Mouse (Mus musculus) ovary, adult 18-20 months (tissue): ENCODE results near the gene Map3k7.
A peak's percentile ranks its signal among the peaks of the same experiment; 100 is the strongest.
"Not testable (repeated sequence)": the region's sequence is repeated elsewhere in the genome, so short reads cannot be mapped to it uniquely, and the experiment has no call there.

Experiments
- DNase-seq: peaks from one replicate; pipeline ENCODE4 v3.0.0; 2022; ENCODE audit warnings: low spot score, mixed read lengths

Map3k7 gene

DNA sequence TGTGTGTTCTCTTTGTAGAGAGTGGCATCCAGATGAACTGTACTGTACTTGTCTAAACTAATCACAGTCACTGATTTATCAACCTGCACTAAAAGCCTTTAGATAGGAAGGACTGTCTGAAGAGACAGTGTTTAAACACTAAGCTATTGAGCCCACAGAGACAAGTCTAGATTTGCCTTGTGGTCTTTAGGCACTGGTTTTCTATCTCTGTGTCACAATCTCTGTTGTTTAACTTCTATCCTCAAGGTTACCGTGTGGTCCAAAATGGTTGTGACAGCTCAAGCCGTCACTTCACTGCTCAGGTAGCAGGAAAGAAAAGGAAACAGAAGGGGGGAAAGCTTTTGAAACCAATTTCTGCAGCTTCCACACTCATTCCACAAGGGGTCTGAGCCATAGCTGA lies 29.5 kb downstream of the Map3k7 start:
- DNase-seq, result no peak

DNA sequence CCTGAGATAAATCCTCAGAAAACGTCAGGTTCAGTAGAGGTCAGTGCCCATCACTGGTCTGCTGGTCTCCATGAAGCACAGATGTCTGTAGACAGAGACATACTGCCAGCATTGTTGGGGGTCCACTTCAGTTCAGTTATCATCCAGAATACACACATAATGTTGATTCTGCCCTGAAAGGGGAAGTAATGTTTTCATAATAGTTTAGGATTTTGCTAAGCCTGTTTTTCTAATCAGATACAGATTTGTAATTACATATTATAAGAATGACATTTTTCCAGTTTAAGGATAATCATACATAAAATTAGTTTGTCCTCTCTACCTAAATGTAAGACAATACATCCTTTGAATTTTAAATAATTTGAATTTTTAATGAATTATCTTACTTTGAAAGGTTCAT lies 30.0 kb downstream of the Map3k7 start:
- DNase-seq, result no peak

DNA sequence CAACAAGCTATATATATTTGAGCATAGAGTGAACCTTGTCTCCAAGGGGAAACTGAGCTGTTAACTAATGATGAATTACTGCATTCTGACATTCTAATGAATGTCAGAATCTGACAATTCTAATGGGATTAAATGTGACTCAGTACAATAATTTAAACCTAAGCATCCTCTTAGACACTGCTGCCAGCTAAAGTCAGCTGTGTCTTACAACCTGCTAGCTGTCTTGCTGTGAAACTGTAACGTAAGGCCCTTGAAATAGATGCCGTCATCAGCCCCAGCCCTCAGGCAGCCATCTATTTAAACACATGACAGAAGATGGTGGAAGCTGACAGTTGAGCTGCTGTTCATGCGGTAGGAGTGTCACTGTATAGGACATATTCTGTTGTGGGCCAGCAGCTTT lies 37.6 kb downstream of the Map3k7 start:
- no peak for DNase-seq

GRCm38 (mm10) chr4:32004773-32005591 lies 41.1 kb downstream of the Map3k7 start:
- DNase-seq, result no peak

- DNase-seq, result no peak
These were observed 43.3 kb downstream of the Map3k7 start for GRCm38 (mm10) chr4:32007174-32007573.

GRCm38 (mm10) chr4:32008095-32008494 lies 44.2 kb downstream of the Map3k7 start:
- DNase-seq, result no peak

DNA sequence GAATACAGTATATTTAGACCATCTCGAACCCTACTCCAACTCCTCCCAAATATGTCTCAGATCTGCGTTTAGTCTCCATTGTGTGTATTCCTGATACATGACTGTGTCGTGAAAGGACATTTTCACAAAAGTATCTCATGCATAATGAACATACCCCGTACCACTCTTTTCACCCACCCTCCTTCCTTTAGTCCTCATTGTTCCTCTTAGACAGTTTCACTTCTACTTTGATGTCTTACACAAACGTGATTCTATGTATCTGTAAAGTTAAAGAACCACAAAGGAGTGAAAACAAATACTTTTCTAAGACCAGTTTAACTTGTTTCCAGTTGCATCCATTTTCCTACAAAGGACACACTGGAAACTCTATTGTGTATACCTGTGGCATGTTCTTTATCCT lies 46.9 kb downstream of the Map3k7 start:
- no peak for DNase-seq

DNA sequence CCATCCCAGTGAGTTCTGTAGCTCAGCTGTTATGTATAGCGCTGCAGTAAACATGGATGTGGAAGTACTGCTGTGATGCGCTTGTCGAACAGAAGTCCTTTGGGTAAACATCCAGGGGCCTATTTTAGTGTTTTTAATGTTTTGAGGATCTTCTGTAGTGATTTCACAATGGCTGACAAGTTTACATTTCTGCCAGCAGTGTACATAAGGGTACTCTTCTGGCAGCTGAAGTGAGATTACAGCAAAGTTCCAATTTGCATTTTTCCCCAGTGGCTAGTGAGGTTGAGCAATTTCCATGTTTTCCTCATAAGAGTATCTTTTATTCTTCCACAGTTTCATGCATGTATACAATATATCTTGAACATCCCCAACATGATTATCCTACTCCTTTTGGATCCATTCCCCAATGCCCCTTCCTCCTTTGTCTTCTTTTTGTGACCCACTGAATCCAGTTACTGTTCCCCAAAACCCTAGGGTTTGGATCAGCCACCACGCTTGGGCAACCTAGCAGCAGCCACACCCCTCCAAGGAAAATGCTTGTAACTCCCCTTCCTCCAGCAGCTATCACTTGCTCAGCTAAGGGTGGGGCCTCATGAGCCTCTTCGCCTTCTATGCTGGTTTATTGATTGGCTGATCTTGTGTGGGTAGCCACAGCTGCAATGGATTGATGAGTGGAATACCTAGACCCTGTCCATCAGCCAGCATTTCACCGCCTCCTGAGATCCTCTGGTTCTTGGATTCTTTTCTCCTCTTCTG lies 47.5 kb downstream of the Map3k7 start:
- no peak for DNase-seq

GRCm38 (mm10) chr4:32021131-32021530 lies 57.2 kb downstream of the Map3k7 start:
- no peak for DNase-seq

DNA sequence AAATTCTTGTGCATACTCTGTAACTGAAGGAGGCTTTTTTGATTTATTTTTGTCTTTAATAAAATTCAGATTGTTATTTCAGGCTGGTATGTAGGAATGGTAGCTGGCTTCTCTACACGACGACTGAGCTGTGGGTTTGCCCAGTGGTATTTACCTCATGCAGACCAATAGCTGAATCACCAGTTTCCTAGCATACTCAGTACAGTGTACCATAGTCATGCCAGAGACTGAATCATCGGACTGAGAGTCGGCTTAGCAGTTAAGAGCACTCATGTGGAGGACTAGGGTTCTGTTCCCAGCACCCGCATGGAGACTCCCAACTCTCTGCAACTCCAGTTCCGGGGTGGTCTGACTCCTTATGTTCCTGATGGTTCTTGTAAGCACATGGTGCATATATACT lies 58.4 kb downstream of the Map3k7 start:
- no peak for DNase-seq

DNA sequence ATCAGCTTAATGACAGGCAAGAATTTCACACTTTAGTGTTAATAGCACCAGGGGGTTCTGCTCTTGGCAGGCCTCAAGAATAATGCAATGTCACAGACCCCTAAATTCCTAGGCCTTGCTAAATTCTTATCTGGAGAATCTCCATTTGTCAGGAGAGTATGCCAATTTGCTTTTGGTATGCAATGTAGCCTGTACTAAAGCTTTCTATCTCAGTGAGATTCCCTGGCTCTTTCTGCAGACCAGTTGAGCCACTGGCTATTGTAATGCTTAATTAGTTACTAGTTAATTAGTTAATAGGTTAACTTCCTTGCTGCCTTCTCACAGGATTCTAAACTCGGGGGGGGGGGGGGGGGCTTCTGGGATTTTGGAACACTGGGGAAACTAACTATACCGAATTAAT lies 60.3 kb downstream of the Map3k7 start:
- not testable (repeated sequence) for DNase-seq

DNA sequence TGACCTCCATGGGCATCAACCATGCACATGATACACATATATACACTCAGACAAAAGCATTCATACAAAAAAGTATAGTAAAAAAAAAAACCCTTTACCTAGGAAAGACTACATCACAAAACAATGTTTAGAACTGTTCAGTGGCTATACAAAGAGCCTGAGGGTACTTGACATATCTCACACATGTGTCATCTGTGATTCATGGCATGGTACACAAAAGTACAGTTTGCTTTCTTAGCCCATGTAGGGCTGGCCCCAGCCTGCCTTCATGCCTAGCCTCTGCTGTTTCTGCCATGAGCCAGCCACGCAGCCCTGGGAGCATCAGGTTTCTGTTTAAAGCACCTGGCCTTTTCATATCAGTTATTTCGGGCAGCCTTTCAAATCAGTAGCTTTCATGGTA lies 61.2 kb downstream of the Map3k7 start:
- DNase-seq, result no peak

DNA sequence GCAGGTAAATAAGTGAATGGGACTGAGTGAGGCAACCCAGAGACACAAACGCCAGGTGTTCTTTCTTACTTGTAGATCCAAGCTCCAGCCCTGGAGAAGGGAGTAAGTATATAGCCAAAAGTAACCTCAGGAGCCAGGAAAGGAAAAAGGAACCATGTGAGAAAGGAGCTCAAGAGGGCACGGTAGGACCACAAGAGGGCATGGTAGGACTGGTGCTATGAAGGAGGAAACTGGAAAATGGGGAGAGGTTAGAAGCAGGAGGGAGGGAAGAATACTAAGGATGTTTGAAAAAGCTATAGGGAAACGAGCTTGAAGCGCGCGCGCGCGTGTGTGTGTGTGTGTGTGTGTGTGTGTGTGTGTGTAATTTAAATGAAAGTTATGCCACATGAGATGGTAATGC lies 63.2 kb downstream of the Map3k7 start:
- no peak for DNase-seq

- DNase-seq, result no peak
These were observed 73.4 kb downstream of the Map3k7 start for GRCm38 (mm10) chr4:32037267-32037666.

DNA sequence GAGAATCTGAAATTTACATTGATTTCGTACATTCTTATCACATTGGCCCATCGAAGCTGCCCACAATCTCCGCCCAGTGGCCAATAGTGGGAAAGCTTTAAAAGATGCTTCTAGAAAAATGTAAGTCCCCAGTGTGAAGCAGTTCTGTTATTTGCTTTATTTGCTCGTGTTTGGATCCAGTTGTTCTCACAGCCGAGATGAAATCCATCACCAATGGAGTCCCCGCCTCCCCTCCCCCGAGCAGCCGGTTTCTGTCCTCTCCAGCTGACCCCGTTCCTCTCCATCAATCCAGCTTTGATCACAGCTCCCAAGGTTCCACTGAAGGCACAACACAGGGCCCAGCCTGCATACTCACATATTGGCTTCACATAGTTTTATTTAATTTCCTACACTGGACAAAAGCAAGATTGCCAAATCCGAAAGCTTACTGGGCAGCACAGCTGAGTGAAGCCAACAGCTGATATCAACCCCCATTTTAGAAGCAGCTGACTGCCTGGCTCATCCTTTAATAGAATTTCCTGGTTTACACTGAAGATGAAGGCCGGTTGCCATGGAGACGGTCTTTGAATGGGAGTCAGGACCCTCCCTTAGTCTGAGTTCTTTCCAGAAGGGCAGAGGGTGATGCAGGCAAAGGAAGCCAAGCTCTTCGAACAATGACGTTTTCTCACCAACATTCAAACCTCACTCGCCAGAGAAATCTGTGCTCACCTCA lies 78.0 kb downstream of the Map3k7 start:
- DNase-seq, result no peak

GRCm38 (mm10) chr4:32045234-32045633 lies 81.3 kb downstream of the Map3k7 start:
- no peak for DNase-seq

DNA sequence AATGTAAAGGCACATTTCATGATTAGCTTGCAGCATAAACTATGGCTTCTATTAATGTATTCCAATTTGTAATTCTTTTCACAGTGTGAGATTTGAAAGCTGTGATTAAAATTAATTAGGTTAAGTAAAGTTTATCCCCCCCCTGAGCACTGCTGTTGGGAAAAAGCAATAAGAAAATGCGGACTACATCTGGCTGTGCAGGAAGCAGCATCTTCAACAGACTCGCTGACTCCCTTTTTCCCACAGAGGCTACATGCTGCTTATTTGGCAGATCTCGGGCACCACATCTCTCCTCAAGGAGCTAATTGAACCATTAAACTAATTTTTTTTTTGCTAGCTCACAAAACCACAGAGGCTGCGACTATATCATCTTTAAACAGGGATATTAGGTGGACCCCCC lies 85.9 kb downstream of the Map3k7 start:
- no peak for DNase-seq

GRCm38 (mm10) chr4:32053171-32053570 lies 89.3 kb downstream of the Map3k7 start:
- DNase-seq, result no peak

DNA sequence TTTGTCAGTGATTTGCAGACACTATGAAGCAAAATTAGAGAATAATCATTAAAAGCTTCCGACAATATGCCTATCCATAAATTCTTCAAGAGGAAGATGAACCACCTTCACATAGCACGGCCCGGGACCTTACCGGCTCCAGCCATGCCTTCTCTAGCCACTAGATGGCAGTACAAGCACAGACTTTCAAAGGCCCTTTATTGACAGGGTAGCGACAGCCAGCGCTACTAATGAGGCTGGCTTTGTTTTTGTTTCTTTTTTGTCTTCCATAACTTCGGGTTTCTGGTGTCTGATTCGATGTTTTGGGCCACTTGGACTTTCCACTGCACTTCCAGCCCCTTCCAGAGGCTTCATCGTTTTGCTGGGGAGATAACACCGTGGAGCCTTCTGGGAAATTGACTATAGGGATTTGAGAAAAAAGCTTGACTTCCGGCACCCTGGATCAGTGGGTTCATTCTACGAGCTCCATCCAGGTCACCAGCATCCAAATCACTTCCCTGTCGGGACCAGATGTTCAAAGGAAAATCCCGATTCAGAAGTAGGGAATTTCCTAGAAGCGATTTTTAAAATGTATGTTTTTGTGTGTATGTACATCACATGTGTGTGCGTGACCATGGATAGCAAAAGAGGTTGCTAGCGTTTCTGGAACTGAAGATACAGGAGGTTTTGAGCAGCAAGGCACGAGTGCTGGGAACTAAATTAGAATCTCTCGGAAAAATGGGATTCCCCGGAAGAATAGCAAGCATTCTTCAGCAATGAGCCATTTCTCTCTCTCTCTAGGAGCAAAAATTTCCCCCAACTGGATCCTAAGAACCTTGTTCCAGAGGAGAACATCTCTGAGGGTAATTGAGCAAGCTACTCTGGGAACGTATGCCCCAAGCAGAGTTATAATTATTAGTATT lies 91.5 kb downstream of the Map3k7 start:
- DNase-seq, result peak; percentile 37

DNA sequence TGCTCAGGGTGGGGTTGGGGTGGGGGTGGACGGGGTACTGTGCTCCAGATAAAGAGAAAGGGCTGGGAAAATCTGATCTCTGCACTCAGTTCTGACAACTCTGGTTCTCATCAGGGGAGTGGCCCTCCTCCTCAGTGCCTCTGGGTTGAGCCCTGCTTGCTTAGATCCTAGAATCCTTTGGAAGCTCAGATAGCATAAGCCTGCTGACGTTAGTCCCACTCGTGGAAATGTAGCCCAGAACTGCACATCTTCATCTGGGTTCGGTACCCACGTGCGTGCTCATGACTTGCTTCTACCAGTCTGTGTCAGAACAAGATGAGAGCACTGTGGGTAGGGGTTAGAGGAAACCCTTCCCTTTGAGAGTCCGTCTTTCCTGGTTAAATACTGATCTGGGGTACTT lies 92.5 kb downstream of the Map3k7 start:
- DNase-seq, result no peak

DNA sequence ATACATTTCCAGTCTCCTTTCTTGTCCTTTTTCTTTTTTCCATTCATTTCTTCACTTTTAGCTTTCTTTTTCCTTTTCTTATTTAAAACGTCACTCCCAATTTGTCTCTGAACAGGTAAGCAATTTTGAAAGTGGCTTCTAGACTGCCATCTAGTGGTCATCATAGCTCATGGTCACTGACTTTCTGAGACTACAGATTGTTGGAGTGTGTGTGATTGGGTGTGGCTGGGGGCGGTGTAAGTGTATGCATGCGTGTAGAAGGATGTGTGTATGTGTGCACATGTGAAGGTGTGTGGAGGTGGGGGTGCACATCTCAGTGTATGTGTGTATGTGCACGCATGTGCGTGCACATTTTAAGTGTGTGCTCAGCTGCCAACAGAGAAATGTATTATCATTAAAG lies 93.2 kb downstream of the Map3k7 start:
- DNase-seq, result no peak

DNA sequence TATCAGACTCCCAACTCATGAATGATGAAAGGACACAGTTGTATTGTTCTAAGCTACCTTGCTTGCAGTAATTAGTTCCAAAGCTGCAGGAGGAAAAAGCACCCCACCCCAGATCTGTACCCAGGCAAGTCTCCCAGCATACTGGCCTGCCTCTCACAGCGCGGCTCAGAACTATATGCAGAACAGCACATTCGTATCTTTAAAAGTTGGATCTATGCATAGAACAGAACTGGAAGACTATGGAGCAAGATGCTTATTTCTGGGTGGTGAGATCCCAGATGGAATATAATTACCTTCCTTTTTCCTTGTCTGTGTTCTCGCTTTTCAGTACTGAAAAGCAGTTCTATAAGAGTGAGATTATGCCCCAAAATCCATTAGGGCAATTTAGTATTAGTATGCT lies 96.8 kb downstream of the Map3k7 start:
- no peak for DNase-seq
